ENCODE assay signal across 16 mouse cellular contexts in the genomic region with DNA sequence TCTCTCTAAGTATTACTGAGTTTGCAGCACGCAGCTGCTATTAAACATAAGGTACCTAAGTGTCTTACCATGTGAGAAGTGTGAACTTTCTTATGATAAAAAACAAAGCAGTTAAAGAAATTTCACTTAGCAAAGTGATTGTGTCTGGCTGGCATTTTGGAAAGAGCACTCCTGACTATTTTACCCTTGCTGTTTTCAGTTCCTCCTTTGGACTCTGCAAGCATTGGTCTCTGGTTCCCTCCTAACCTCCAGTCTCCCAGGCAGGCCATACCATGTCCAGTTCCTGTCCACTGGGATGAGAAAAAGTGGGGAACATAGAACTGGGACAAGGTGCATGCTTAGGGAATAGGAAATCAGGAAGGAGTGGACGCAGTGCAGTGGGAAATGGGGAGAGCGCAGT.
"Had no signal": no experiment of that assay in that cellular context is flagged by ENCODE, and none has a peak within 500 bp of the region (broad histone marks: within the 10 kb centered on the region; RNA-seq: fewer than 3 reads in every experiment).

No protein-coding gene starts in this region.

- DNase-seq: liver, embryonic 13.5 days; liver, postnatal 0 days; lung, adult 2 months; lung, postnatal 14 days; lung, postnatal 36 days; midbrain, embryonic 14.5 days; retina, postnatal 1 day; right cerebral cortex, adult 18-20 months; right cerebral cortex, postnatal 25 days; right cerebral cortex, postnatal 4 days; spleen, adult 18-20 months; thymus, adult 18-20 months; thymus, postnatal 14 days; thymus, postnatal 36 days had no signal

- ATAC-seq: liver, postnatal 0 days; lung, postnatal 0 days; midbrain, embryonic 16.5 days had no signal
